Mouse (Mus musculus) monocyte, adult 5-6 weeks (primary cell): Measurements from ENCODE around the gene Otoa. TPM values are rescaled to one million over a fixed set of nuclear protein-coding genes. Genes with fewer than 3 reads are reported as not detected.
A peak's percentile ranks its signal among the peaks of the same experiment; 100 is the strongest.

Source experiments
- ATAC-seq: fragments of 153-309, 156-312 bp; replicated peaks from 2 replicates; pipeline ENCODE4 v1.8.0; 2017; ENCODE audit warnings: mild to moderate bottlenecking; ENCODE audit not compliant: low TSS enrichment, insufficient number of reproducible peaks, severe bottlenecking, poor library complexity, low FRiP score
- total RNA-seq: library from RNA; stranded (forward); fragments of 200-1000, 200-491, 200-594 nt; gene quantifications from 3 replicates; pipeline ENCODE4 v1.2.3, GENCODE M21; 2017

Otoa gene
- 0.29 TPM in 1 of 3 replicates, not detected in the others for total RNA-seq

GRCm38 (mm10) chr7:121081350-121081749, at the start of gene Otoa:
Gene Otoa, plus strand, starts transcription at chr7:121081650.
- ATAC-seq, result no peak

- ATAC-seq, result peak; percentile 99
These were observed 47.4 kb upstream of the Otoa start, which contains the start of gene Mettl9 for GRCm38 (mm10) chr7:121033856-121034652. Gene Mettl9, plus strand, starts transcription at chr7:121034445.

GRCm38 (mm10) chr7:121034701-121035141, 46.7 kb upstream of the Otoa start:
- no peak for ATAC-seq

GRCm38 (mm10) chr7:121035161-121035721, 46.2 kb upstream of the Otoa start:
- no peak for ATAC-seq

GRCm38 (mm10) chr7:121040595-121040994, 40.9 kb upstream of the Otoa start:
- no peak for ATAC-seq

GRCm38 (mm10) chr7:121041989-121042388, 39.5 kb upstream of the Otoa start:
- ATAC-seq, result no peak

GRCm38 (mm10) chr7:121043004-121043403, 38.4 kb upstream of the Otoa start:
- no peak for ATAC-seq

GRCm38 (mm10) chr7:121043510-121043909, 37.9 kb upstream of the Otoa start:
- no peak for ATAC-seq

GRCm38 (mm10) chr7:121044251-121044650, 37.2 kb upstream of the Otoa start:
- ATAC-seq, result no peak

- ATAC-seq, result no peak
These were observed 35.6 kb upstream of the Otoa start for GRCm38 (mm10) chr7:121045671-121046453.

- no peak for ATAC-seq
These were observed 33.8 kb upstream of the Otoa start for GRCm38 (mm10) chr7:121047624-121048023.

GRCm38 (mm10) chr7:121053071-121053470, 28.4 kb upstream of the Otoa start:
- no peak for ATAC-seq

GRCm38 (mm10) chr7:121059477-121060218, 21.8 kb upstream of the Otoa start:
- ATAC-seq, result 0 out of 2 replicates have a peak, but pooled peaks have one; percentile 39

- no peak for ATAC-seq
These were observed 17.1 kb upstream of the Otoa start for GRCm38 (mm10) chr7:121064309-121064708.

- ATAC-seq, result no peak
These were observed 10.2 kb upstream of the Otoa start for GRCm38 (mm10) chr7:121071276-121071675.

- no peak for ATAC-seq
These were observed 8.9 kb upstream of the Otoa start for GRCm38 (mm10) chr7:121072506-121072905.

GRCm38 (mm10) chr7:121074281-121074680, 7.2 kb upstream of the Otoa start, which contains the start of gene Igsf6:
Gene Igsf6, minus strand, starts transcription at chr7:121074572.
- peak; percentile 59 for ATAC-seq

- ATAC-seq, result no peak
These were observed 6.5 kb upstream of the Otoa start for GRCm38 (mm10) chr7:121074801-121075400.
